Mouse (Mus musculus) cortical plate, adult 2 months (tissue): ENCODE data around the gene Gsk3b.

ENCODE experiments used
- CTCF ChIP-seq: fragments of 200-500 bp; IDR thresholded peaks from 2 replicates; pipeline ENCODE4 v1.5.1; 2011; ENCODE audit warnings: mild to moderate bottlenecking, control low read depth, low read length; ENCODE audit not compliant: insufficient read depth; ENCODE audit errors: extremely low read depth
- POLR2A ChIP-seq: fragments of 200-500 bp; IDR thresholded peaks from 2 replicates; pipeline ENCODE4 v1.6.1; 2011; ENCODE audit warnings: mild to moderate bottlenecking, low read length, control low read depth; ENCODE audit not compliant: insufficient read depth; ENCODE audit errors: extremely low read depth

- no peak for TF ChIP-seq CTCF
- TF ChIP-seq POLR2A, result no peak
These were observed 101.7 kb downstream of the Gsk3b start for GRCm38 (mm10) chr16:38190531-38190930.
